Mouse (Mus musculus): Measurements from ENCODE around the gene Snapc3. TPM values are rescaled to one million over a fixed set of nuclear protein-coding genes. Genes with fewer than 3 reads are reported as not detected.

The Snapc3 gene
- total and polyA plus RNA-seq, 3 experiments = 12.0 to 16.9 TPM; not detected in 1

GRCm38 (mm10) chr4:83450785-83451184 lies 33.3 kb downstream of the Snapc3 start:
- DNase-seq (ENCODE audit: low read depth, low spot score) = no peak
- Histone ChIP-seq H3K9me3 (replicated peaks; ENCODE audit: insufficient read depth, low read length) (no peaks in the 10 kb centered on the region), H3K27me3 (ENCODE audit: control insufficient read depth in 1 of 2, insufficient read depth in 2 of 2, low read length in 2 of 2) (no peaks in the 10 kb centered on the region), H3K36me3 (ENCODE audit: control insufficient read depth in 1 of 2, insufficient read depth in 2 of 2, low read length in 2 of 2) (peaks cover 0 to 38% of the 10 kb centered on the region in 2 experiments; a peak in 2 of 4 replicates), H3K9ac (ENCODE audit: control insufficient read depth, low read depth, low read length, poor library complexity, severe bottlenecking) (no peak overlapping the region), H3K4me3 (ENCODE audit: control insufficient read depth in 1 of 2, insufficient read depth in 1 of 2, low read depth in 2 of 2, low read length in 2 of 2) (no peak overlapping the region), H3K4me1 (ENCODE audit: control insufficient read depth in 1 of 2, insufficient read depth in 2 of 2, low read length in 2 of 2) (no peaks in the 10 kb centered on the region), H3K79me2 (ENCODE audit: control insufficient read depth, insufficient read depth, low read length, poor library complexity) (no peaks in the 10 kb centered on the region), H3K27ac (ENCODE audit: control insufficient read depth, low read depth, low read length) (no peak overlapping the region)
- no peak for TF ChIP-seq EP300 (IDR thresholded peaks at IDR 0.05; ENCODE audit: low read depth in 1 of 2, low read length in 2 of 2)
- no peak for TF ChIP-seq SMC3 (IDR thresholded peaks at IDR 0.05; ENCODE audit: low read depth, low read length)

GRCm38 (mm10) chr4:83460106-83460505 lies 42.6 kb downstream of the Snapc3 start:
- no peaks in the 10 kb centered on the region for H3K79me2 ChIP-seq (ENCODE audit: control insufficient read depth, insufficient read depth, low read length, poor library complexity)
- no peaks in the 10 kb centered on the region for H3K27me3 ChIP-seq (ENCODE audit: control insufficient read depth in 1 of 2, insufficient read depth in 2 of 2, low read length in 2 of 2)
- no peak overlapping the region for H3K27ac ChIP-seq (ENCODE audit: control insufficient read depth, low read depth, low read length)
- H3K36me3 ChIP-seq (ENCODE audit: control insufficient read depth in 1 of 2, insufficient read depth in 2 of 2, low read length in 2 of 2) = peaks cover 27 to 61% of the 10 kb centered on the region in 2 experiments
- peaks cover 6 to 13% of the 10 kb centered on the region in 2 experiments for H3K4me1 ChIP-seq (ENCODE audit: control insufficient read depth in 1 of 2, insufficient read depth in 2 of 2, low read length in 2 of 2)
- no peak overlapping the region for H3K9ac ChIP-seq (ENCODE audit: control insufficient read depth, low read depth, low read length, poor library complexity, severe bottlenecking)
- H3K9me3 ChIP-seq (replicated peaks; ENCODE audit: insufficient read depth, low read length) = no peaks in the 10 kb centered on the region
- TF ChIP-seq USF1 (IDR thresholded peaks at IDR 0.05; ENCODE audit: low read depth, low read length) (no peak), RCOR1 (IDR thresholded peaks at IDR 0.05; ENCODE audit: low read depth, low read length) (no peak), ZMIZ1 (IDR thresholded peaks at IDR 0.05; ENCODE audit: low read depth, low read length) (no peak), MXI1 (IDR thresholded peaks at IDR 0.05; ENCODE audit: low read depth, low read length) (no peak), BHLHE40 (IDR thresholded peaks at IDR 0.05; ENCODE audit: borderline replicate concordance, low read depth, low read length) (no peak), USF2 (IDR thresholded peaks at IDR 0.05; ENCODE audit: borderline replicate concordance in 1 of 2, insufficient read depth in 1 of 2, low read depth in 1 of 2, low read length in 2 of 2) (no peak), E2F4 (IDR thresholded peaks at IDR 0.05; ENCODE audit: borderline replicate concordance, low read depth, low read length) (no peak), MAZ (IDR thresholded peaks at IDR 0.05; ENCODE audit: low read depth, low read length) (no peak), MYC (IDR thresholded peaks at IDR 0.05; ENCODE audit: low read depth, low read length) (no peak), UBTF (IDR thresholded peaks at IDR 0.05; ENCODE audit: borderline replicate concordance, insufficient read depth, low read depth, low read length) (no peak), SIN3A (IDR thresholded peaks at IDR 0.05; ENCODE audit: low read length) (no peak), MEF2A (IDR thresholded peaks at IDR 0.05; ENCODE audit: extremely low read depth, insufficient replicate concordance, low read depth, low read length, poor library complexity, severe bottlenecking) (no peak), TAL1 (IDR thresholded peaks at IDR 0.05; ENCODE audit: low read length) (no peak), POLR2AphosphoS5 (IDR thresholded peaks at IDR 0.05; ENCODE audit: borderline replicate concordance, low read depth, low read length) (no peak), SMC3 (IDR thresholded peaks at IDR 0.05; ENCODE audit: low read depth, low read length) (no peak), JUND (IDR thresholded peaks at IDR 0.05; ENCODE audit: low read depth, low read length) (no peak), RAD21 (IDR thresholded peaks at IDR 0.05; ENCODE audit: low read depth, low read length) (no peak), ZC3H11A (IDR thresholded peaks at IDR 0.05; ENCODE audit: low read depth, low read length) (no peak), CTCF (IDR thresholded peaks at IDR 0.05 in 2 of 3, conservative IDR thresholded peaks at IDR 0.05 in 1 of 3; ENCODE audit: control insufficient read depth in 1 of 3, insufficient read depth in 1 of 3, low read depth in 2 of 3, low read length in 3 of 3, poor library complexity in 1 of 3, severe bottlenecking in 1 of 3) (no peak), TCF12 (IDR thresholded peaks at IDR 0.05; ENCODE audit: low read depth, low read length) (no peak)
- no peak for DNase-seq (ENCODE audit: low read depth, low spot score)
- no peak overlapping the region for H3K4me3 ChIP-seq (ENCODE audit: control insufficient read depth in 1 of 2, insufficient read depth in 1 of 2, low read depth in 2 of 2, low read length in 2 of 2)
